Mouse (Mus musculus) kidney, embryonic 16.5 days (tissue): Measurements from ENCODE around the gene Sppl2b. TPM values are rescaled to one million over a fixed set of nuclear protein-coding genes. Genes with fewer than 3 reads are reported as not detected.

ENCODE experiments used
- ATAC-seq: fragments of 200-750 bp; cut with Nextera tagmentation; 2 replicates; pipeline ENCODE4 v1.8.0; 2017; ENCODE audit warnings: moderate TSS enrichment; ENCODE audit not compliant: low FRiP score, low TSS enrichment
- H3K27ac ChIP-seq: fragments of 300-500 bp; sonication (generic); 2 replicates; pipeline ENCODE4 v1.5.1; 2014; ENCODE audit warnings: low read length
- H3K27me3 ChIP-seq: fragments of 300-500 bp; sonication (generic); 2 replicates; pipeline ENCODE4 v1.6.1; 2014; ENCODE audit warnings: low read length, control low read depth, mixed read lengths; ENCODE audit not compliant: insufficient read depth
- H3K36me3 ChIP-seq: fragments of 300-500 bp; sonication (generic); 2 replicates; pipeline ENCODE4 v1.6.1; 2014; ENCODE audit warnings: low read length, control low read depth, mixed read lengths; ENCODE audit not compliant: insufficient read depth
- H3K4me1 ChIP-seq: fragments of 300-500 bp; sonication (generic); 2 replicates; pipeline ENCODE4 v1.6.1; 2014; ENCODE audit warnings: low read length, control low read depth, mixed read lengths; ENCODE audit not compliant: insufficient read depth
- H3K4me2 ChIP-seq: fragments of 300-500 bp; sonication (generic); replicated peaks from 2 replicates; pipeline ENCODE4 v1.6.1; 2014; ENCODE audit warnings: low read depth, low read length
- H3K4me3 ChIP-seq: fragments of 300-500 bp; sonication (generic); 2 replicates; pipeline ENCODE4 v1.5.1; 2014; ENCODE audit warnings: mild to moderate bottlenecking, low read length
- H3K9ac ChIP-seq: fragments of 300-500 bp; sonication (generic); replicated peaks from 2 replicates; pipeline ENCODE4 v1.6.1; 2014; ENCODE audit warnings: low read length
- H3K9me3 ChIP-seq: fragments of 300-500 bp; sonication (generic); 2 replicates; pipeline ENCODE4 v1.6.1; 2016; ENCODE audit warnings: low read length, control low read depth
- WGBS: fragments of 180-500 bp; shearing (Covaris S2); extraction: QIAGEN DNeasy Blood & Tissue Kit; methylation state at CpG from one replicate; pipeline ENCODE4 v1.1.7; 2014; 5-methylcytosine and 5-hydroxymethylcytosine counted together
- polyA plus RNA-seq: library from polyadenylated mRNA; unstranded; fragments of >200 nt; fragmentation: Nextera tagmentation; extraction: Ambion mirVana; gene quantifications from 2 replicates; pipeline ENCODE4 v1.2.1, GENCODE M21; 2015

The Sppl2b gene
- polyA plus RNA-seq, 1 experiment from 2014 or later, result 54.0 TPM

DNA sequence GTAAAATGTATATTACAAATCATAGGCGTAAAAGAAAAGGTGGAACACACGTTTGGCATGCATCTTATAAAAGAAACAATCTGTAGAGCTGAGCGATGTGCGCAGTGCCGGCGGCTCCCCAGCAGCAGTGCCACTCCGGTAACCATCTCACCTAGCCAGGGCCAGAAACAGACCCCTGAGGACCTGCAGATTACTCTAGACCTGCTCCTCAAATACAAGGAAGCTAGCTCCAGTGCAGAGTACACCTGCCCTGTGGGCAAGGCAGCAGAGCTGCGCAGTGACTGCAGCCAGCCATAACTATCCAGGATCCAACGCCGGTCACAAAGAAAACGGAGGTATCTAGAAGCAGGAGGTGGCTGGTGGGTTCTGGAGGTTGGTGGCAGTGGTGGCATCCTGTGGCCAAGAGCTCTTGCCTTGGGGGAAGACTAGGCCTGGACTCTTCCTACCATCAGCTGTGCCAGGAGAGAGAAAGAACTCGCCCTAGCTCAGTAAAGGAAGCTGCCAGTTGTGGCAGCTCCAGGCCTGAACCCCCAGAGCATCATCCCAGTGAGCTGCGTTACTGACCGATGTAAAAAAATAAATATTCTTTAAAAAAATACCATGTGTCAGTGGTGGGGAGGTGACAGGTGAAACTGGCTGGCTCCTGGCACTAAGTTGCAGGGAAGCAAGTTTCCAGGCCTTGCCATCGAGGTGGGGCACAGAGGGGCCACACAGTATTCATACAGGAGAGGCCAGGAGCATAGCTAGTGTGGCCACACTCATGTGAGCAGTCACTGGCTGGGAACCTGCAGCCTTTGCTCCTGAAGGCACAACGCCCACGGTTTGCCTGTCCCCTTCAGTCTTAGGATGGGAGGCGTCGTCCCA, 46.6 kb downstream of the Sppl2b start:
- H3K9me3 ChIP-seq, result no peaks in the 10 kb centered on the region
- no peaks in the 10 kb centered on the region for H3K27me3 ChIP-seq
- 88% methylated on average over 19 of the region's 19 CpGs for WGBS
- H3K9ac ChIP-seq, result peak overlapping the region; percentile 1
- H3K4me2 ChIP-seq, result peak overlapping the region; percentile 41
- H3K27ac ChIP-seq, result peak overlapping the region; percentile 61
- peaks cover 43% of the 10 kb centered on the region for H3K36me3 ChIP-seq
- ATAC-seq, result no peak
- no peak overlapping the region; the same call in 1 of the 2 replicates for H3K4me3 ChIP-seq
- peaks cover 11% of the 10 kb centered on the region for H3K4me1 ChIP-seq

DNA sequence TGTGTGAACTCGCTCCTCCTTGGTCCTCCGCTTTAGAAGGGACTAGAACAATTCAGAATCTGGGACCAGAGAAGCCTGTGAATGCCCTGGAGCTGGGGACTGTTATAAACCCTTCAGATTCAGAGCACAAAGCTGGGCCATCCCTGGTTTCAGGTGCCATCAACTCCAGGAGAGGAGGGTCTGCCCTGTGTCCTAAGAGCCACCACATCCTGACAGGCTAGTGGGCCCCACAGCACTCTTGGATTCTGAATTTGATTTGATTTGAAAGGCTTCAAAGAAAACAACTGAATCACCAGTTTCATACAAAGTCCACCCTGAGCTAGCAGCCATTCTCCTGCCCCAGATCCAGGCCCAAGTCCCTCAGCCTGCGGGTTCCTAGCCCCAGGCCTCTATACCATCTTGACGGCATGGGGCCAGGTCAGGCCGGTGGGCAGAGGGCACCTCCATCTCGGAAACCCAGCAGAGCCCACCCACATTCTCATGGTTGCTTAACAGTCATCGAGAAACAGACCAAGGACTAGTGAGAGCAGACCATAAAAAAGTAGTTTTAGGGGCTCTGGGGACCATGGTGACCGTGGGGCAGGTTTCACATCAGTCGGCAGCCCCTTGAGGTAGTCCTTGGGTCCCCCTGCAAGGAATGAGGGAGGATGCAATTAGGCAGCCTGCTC, 47.3 kb downstream of the Sppl2b start:
- H3K27ac ChIP-seq, result no peak overlapping the region
- H3K4me3 ChIP-seq, result no peak overlapping the region
- no peak overlapping the region for H3K9ac ChIP-seq
- no peaks in the 10 kb centered on the region for H3K27me3 ChIP-seq
- H3K4me2 ChIP-seq, result no peak overlapping the region
- H3K9me3 ChIP-seq, result no peaks in the 10 kb centered on the region
- WGBS, result 88% methylated on average over 9 of the region's 9 CpGs
- peaks cover 46% of the 10 kb centered on the region for H3K36me3 ChIP-seq
- no peak for ATAC-seq
- peaks cover 11% of the 10 kb centered on the region for H3K4me1 ChIP-seq

DNA sequence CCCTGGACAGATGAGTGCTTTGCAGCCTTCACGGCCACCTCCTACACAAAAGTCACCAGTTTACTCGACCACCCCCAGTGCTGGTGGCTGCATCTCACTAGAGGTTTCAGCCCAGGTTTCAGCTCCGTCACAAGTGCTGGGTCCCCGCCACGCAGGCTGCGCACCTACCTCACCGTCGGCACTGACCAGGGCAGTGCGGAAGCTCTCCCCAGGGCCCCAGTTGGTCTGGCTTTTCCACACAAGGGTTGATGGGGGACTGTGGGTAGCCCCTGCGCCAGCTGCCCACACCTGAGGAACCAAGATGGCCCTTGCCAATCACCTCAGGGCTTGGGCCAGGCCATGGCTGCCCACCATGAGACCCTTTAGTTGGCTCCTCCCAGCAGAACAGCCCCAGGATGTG, 48.2 kb downstream of the Sppl2b start:
- Histone ChIP-seq H3K9ac (no peak overlapping the region), H3K36me3 (peaks cover 54% of the 10 kb centered on the region), H3K4me2 (no peak overlapping the region), H3K4me3 (no peak overlapping the region), H3K9me3 (no peaks in the 10 kb centered on the region), H3K27ac (no peak overlapping the region), H3K27me3 (no peaks in the 10 kb centered on the region), H3K4me1 (peaks cover 7% of the 10 kb centered on the region)
- ATAC-seq, result no peak
- WGBS, result 89% methylated on average over 10 of the region's 10 CpGs

DNA sequence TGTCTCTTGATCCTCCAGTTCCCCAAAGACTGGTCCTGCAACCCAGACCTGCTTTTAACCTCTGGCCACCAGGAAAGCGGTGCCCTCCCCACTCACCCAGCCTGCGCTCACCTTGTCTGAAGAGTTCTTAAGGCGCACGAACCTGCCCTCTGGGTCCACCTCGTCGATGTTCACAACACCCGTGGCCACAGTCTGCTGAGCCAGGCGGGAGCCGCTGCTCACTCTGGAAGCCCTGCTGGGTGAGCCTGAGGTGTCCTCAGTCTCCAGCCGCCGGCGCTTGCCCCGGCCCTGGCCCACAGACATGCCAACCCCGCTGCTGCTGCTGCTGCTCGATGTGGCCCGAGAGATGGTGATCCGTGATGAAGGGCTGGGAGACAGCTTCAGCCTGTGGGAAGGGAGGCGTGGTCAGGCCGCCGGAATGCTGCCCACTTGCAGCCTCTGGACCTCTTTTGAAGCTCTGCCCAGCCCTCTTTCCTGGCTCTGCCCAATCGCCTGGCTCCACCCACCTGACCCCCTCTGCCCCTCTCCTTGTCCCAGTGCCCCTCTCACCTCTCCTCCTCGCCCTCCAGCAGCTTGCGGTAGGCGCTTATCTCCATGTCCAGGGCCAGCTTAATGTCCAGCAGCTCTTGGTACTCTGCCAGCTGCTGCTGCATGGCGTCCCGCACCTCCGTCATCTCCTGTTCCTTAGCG, 49.1 kb downstream of the Sppl2b start:
- H3K9ac ChIP-seq, result no peak overlapping the region
- 82% methylated on average over 28 of the region's 28 CpGs for WGBS
- H3K27me3 ChIP-seq, result no peaks in the 10 kb centered on the region
- H3K36me3 ChIP-seq, result peaks cover 55% of the 10 kb centered on the region
- peaks cover 7% of the 10 kb centered on the region for H3K4me1 ChIP-seq
- H3K4me2 ChIP-seq, result no peak overlapping the region
- no peak overlapping the region for H3K27ac ChIP-seq
- H3K4me3 ChIP-seq, result no peak overlapping the region
- H3K9me3 ChIP-seq, result no peaks in the 10 kb centered on the region
- no peak for ATAC-seq

DNA sequence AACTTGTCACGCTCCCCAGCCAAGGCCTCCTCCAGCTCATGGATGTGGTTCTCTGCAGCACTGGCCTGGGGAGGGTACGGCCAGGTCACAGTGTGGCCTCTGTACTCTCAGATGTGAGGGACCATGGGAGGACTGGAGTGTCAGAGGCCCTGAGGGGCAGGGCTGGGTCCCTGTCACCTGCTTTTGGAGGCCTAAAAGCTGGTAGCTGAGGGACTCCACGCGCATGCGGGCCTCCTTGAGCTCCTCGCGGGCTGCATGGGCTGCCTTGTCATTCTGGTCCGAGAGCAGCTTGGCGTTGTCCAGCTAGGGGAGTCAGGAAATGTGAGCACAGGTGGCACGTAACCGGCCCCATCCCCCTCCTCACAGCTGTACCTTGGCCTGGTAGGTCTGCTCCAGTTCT, 49.6 kb downstream of the Sppl2b start:
- H3K4me2 ChIP-seq, result no peak overlapping the region
- 83% methylated on average over 11 of the region's 11 CpGs for WGBS
- H3K4me1 ChIP-seq, result peaks cover 2% of the 10 kb centered on the region
- H3K4me3 ChIP-seq, result no peak overlapping the region
- no peaks in the 10 kb centered on the region for H3K9me3 ChIP-seq
- no peak overlapping the region for H3K27ac ChIP-seq
- ATAC-seq, result no peak
- H3K36me3 ChIP-seq, result peaks cover 61% of the 10 kb centered on the region
- no peak overlapping the region for H3K9ac ChIP-seq
- no peaks in the 10 kb centered on the region for H3K27me3 ChIP-seq

DNA sequence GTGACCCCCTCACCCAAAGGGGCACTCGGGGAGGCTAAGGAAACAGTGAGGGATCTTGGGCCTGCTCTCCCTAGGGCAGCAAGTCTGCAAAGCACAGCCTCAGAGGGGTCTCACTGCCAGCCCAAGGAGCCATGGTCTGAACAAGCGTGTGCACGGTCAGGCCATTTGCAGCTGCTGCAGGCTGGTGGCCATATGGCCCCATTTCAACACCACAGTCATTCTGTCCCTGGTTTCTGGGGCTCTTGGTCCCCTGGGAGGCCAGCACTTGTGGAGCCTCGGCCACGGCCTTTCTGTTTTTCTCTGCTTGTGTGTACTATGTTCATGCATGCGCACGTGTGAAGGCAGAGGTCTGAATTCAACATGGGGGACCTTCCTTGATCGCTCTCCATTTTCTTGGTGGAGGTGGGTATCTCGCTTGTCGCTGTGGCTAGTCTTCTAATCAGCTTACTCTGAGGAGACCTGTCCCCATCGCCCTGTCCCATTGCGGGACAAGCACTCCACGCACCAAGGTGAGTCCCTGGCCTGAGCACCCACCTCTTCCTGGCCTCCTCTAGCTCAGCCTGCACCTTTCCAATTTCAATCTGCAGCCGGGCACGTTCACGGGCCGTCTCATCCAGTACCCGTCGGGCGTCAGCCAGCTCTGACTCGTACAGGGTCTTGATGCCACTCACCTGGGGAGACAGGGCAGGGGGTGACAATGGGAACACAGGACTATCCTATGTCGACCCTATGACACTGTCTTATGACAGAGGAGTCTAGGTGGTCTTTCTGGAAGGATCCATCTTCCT, 54.5 kb downstream of the Sppl2b start:
- H3K4me2 ChIP-seq, result no peak overlapping the region
- no peak for ATAC-seq
- H3K9me3 ChIP-seq, result no peaks in the 10 kb centered on the region
- peaks cover 65% of the 10 kb centered on the region for H3K36me3 ChIP-seq
- H3K4me1 ChIP-seq, result no peaks in the 10 kb centered on the region
- no peak overlapping the region for H3K27ac ChIP-seq
- H3K4me3 ChIP-seq, result no peak overlapping the region
- 90% methylated on average over 22 of the region's 22 CpGs for WGBS
- H3K9ac ChIP-seq, result no peak overlapping the region
- H3K27me3 ChIP-seq, result no peaks in the 10 kb centered on the region

DNA sequence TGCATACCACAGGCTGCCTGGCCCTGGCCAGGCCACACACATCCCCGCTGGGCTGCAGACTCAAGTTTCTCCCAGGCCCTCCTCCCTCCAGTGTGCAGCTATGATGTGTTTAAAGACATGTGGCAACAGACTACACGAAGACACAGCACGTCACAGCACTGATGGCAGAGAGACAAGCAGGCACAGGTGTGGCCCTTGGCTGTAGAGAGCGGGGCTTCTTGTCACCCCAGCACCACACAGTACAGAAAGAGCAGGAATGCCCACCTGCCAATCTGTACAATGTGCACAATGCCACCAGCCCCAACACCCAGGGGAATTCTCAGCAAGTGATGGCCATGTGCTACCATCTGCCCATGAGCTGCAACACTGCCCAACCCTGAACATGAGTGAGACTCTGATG, 56.3 kb downstream of the Sppl2b start:
- H3K4me2 ChIP-seq, result no peak overlapping the region
- H3K4me3 ChIP-seq, result no peak overlapping the region
- no peak overlapping the region for H3K9ac ChIP-seq
- no peak overlapping the region for H3K27ac ChIP-seq
- ATAC-seq, result no peak
- peaks cover 54% of the 10 kb centered on the region for H3K36me3 ChIP-seq
- H3K9me3 ChIP-seq, result no peaks in the 10 kb centered on the region
- no peaks in the 10 kb centered on the region for H3K4me1 ChIP-seq
- 93% methylated on average over 4 of the region's 4 CpGs for WGBS
- no peaks in the 10 kb centered on the region for H3K27me3 ChIP-seq

DNA sequence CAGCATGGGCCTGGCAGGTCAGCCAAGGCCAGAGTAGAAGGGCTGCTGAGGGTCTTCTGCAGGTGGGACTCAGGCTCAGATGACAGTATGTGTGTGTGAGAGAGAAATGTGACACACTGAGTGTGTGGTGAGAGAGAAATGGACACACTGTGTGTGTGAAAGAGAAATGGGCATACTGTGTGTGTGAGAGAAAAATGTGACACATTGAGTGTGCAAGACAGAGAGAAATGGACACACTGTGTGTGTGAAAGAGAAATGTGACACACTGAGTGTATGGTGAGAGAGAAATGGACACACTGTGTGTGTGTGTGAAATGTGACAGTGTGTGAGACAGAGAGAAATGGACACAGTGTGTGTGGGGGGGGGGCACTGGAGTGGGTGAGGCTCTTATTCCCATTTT, 56.8 kb downstream of the Sppl2b start:
- ATAC-seq, result no peak
- Histone ChIP-seq H3K27me3 (no peaks in the 10 kb centered on the region), H3K4me1 (0 out of 2 replicates have a peak, but pooled peaks cover 4% of the 10 kb centered on the region), H3K9ac (no peak overlapping the region), H3K27ac (no peak overlapping the region), H3K4me3 (no peak overlapping the region), H3K4me2 (no peak overlapping the region), H3K36me3 (peaks cover 52% of the 10 kb centered on the region), H3K9me3 (no peaks in the 10 kb centered on the region)

DNA sequence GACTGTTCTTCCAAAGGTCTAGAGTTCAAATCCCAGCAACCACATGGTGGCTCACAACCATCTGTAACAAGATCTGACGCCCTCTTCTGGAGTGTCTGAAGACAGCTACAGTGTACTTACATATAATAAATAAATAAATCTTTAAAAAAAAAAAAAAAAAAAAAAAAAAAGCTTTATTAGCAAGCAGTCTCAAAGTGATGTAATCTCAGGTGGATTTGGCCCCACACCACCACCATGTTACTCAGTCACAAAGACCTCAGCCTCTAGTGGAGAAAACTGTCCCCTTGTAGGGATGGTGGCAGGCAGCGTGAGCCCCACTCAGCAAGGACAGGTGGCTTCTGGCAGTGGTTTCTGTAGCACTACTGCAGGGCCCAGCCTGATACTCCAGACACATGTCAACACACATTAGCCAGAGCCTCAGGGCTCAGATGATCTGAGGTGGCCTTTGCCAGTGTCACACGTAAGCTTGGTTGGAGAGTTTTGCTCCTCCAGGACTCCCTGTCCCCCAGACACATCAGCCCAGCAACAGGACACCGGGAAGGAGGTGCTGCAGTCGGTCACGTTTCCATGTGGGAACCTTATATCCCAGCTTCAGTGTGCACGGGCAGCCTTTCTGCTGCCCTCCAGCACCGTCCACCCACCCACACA, 58.4 kb downstream of the Sppl2b start:
- ATAC-seq, result no peak
- Histone ChIP-seq H3K4me2 (no peak overlapping the region), H3K36me3 (peaks cover 40% of the 10 kb centered on the region), H3K9me3 (no peaks in the 10 kb centered on the region), H3K9ac (no peak overlapping the region), H3K27ac (no peak overlapping the region), H3K4me3 (no peak overlapping the region), H3K27me3 (no peaks in the 10 kb centered on the region), H3K4me1 (peaks cover 9% of the 10 kb centered on the region)
- WGBS, result 77% methylated on average over 7 of the region's 8 CpGs
